Mouse (Mus musculus) naive thymus-derived CD4-positive, alpha-beta T cell, adult 5 months (primary cell): Measurements from ENCODE around the gene Qrsl1. TPM values are rescaled to one million over a fixed set of nuclear protein-coding genes. Genes with fewer than 3 reads are reported as not detected.

Source experiments
- polyA plus RNA-seq: library from polyadenylated mRNA; unstranded; fragments of 100-300 nt; shearing (Covaris generic); gene quantifications from one replicate; pipeline ENCODE4 v1.2.1, GENCODE M21; 2017

Qrsl1 gene
- 21.3 TPM for polyA plus RNA-seq

GRCm38 (mm10) chr10:43901578-43902194, at the start of gene Qrsl1, which contains the start of gene Rtn4ip1:
TSS of gene Qrsl1 (minus strand) at chr10:43901745.
TSS of gene Rtn4ip1 (plus strand) at chr10:43901807.

Other genes starting within 250 kb of the Qrsl1 start
- gene Rtn4ip1, start 62 bp upstream of the Qrsl1 start, polyA plus RNA-seq = 11.7 TPM
- gene Crybg1, start 247.1 kb upstream of the Qrsl1 start, polyA plus RNA-seq = 121 TPM